Mouse (Mus musculus) CD4-positive helper T cell, adult 2 months (primary cell): Measurements from ENCODE around the gene Vmn2r44.
"Not testable (repeated sequence)": the region's sequence is repeated elsewhere in the genome, so short reads cannot be mapped to it uniquely, and the experiment has no call there.

Experiments
- DNase-seq: peaks from one replicate; pipeline ENCODE4 v3.0.0-alpha.2; 2012; ENCODE audit warnings: low read depth, missing footprints, low spot score

Vmn2r44 gene

DNA sequence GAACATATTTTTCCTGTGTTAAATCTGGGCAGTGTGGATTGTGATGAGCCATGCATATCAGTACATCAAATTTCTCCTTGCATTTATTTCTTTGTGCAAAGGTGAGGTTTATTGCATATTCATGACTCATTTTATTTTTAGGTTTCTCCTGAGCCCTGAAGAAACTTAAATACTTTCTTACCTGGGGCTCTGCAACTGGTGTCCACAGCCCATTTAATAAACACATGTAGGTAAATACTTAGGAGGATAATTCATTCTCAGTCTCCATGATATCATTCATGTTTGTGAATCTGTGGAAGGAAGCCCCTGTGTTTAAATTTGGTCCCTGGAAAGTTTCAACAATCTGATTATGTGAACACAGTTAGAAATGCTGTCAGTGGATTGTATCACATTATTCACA lies at the start of gene Vmn2r44:
Vmn2r44 (minus strand) TSS at position 101 of the 400 bp plus-strand sequence.
- DNase-seq = not testable (repeated sequence)

DNA sequence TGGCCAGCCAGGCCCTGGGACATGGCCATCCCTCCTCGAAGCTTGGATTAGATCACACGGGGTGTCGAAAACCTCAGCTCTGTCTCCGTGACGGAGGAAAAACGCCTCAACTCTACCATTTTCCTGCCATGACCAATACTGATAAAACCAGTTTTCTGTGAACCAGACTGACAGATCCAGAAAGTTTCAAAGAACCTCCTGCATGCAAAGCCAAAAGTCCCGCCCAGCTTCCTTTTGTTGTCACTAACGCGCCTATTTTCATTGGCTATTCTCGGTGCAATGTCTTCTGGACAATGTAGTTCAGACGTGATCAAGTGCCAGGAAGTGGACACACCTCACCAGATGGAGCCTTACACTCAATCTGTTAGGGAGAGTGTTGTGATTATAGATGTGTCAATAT lies 25.3 kb downstream of the Vmn2r44 start:
- peak; percentile 0 for DNase-seq
